Mouse (Mus musculus): Measurements from ENCODE around the gene Ebf1. TPM values are rescaled to one million over a fixed set of nuclear protein-coding genes. Genes with fewer than 3 reads are reported as not detected.

Gene Ebf1
- polyA plus RNA-seq, 1 experiment from 2014 or later, result 3.6 TPM

DNA sequence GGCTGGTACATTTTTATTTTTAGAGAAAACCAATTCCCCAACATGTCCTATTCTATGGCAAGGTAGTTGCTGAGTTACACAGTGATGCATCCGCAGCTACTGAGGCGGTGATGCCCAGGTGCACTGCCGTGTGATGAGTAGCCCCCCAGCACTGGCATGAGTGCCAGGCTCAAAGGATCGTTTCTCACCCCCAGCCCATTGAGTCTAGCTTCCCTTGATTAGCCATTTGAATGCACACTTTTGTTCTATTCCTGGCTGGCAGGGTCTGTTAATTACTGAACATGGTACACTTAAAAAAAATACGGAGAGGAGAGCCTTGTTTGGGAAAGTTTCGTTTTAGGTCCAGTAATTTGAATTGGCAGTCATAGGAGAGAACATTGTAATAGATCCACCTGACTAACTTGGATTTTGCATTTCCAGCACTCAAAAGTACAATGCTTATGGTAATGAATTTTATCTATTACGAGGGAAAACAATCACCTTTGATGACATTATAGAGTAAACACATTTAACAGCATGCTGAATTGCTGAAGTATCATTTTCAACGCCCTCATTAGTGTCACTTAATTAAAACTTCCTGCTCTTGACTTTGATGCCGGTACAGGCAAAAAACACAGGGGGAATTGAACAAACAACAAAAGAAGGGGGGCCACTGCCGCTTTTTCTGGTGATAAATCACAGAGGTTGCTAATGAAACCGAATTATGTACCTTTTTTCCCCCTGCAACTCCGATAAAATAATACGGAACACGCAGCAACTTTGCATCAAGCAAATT, 167.3 kb downstream of the Ebf1 start:
- Histone ChIP-seq H3K27me3 (ENCODE audit: control insufficient read depth, insufficient read depth, low read length) (no peaks in the 10 kb centered on the region), H3K9ac (ENCODE audit: low read length) (no peak overlapping the region), H3K36me3 (ENCODE audit: control insufficient read depth, insufficient read depth, low read length) (no peaks in the 10 kb centered on the region), H3K4me2 (replicated peaks; ENCODE audit: low read depth) (no peak overlapping the region), H3K4me3 (ENCODE audit: low read depth, low read length) (no peak overlapping the region), H3K27ac (replicated peaks) (no peak overlapping the region), H3K9me3 (ENCODE audit: control insufficient read depth, low read length) (no peaks in the 10 kb centered on the region), H3K4me1 (replicated peaks; ENCODE audit: control insufficient read depth, insufficient read depth) (no peaks in the 10 kb centered on the region)
- 81% methylated on average over 14 of the region's 14 CpGs for WGBS
- no peak for ATAC-seq (ENCODE audit: low FRiP score, low TSS enrichment)
- DNase-seq (ENCODE audit: low spot score), result no peak
- TF ChIP-seq CTCF (IDR thresholded peaks at IDR 0.05; ENCODE audit: low read depth), result no peak
- no peak for TF ChIP-seq EP300 (optimal IDR thresholded peaks at IDR 0.05)

DNA sequence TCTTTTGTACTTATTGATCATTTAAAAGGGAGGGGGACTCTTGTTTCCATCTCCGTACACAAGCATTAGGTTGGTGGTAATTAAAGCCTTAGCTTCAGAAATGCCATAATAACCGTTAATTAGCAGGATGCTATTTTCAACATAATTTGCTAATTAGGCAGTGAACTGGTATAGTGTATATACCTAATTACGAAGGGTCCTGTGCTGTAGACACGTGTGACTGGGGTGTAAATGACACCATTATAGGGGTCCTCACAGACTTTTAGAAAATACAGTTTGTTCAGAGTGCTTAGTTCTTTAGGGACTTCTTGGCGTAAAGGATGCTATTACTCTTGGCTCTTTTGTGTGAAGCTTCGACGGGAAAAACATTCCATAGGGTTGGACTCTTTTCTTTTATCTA, 167.9 kb downstream of the Ebf1 start:
- ATAC-seq (ENCODE audit: low FRiP score, low TSS enrichment) (no peak), DNase-seq (ENCODE audit: low spot score) (no peak)
- Histone ChIP-seq H3K36me3 (ENCODE audit: control insufficient read depth, insufficient read depth, low read length) (no peaks in the 10 kb centered on the region), H3K27ac (replicated peaks) (no peak overlapping the region), H3K4me3 (ENCODE audit: low read depth, low read length) (no peak overlapping the region), H3K4me1 (replicated peaks; ENCODE audit: control insufficient read depth, insufficient read depth) (no peaks in the 10 kb centered on the region), H3K9me3 (ENCODE audit: control insufficient read depth, low read length) (no peaks in the 10 kb centered on the region), H3K27me3 (ENCODE audit: control insufficient read depth, insufficient read depth, low read length) (no peaks in the 10 kb centered on the region), H3K4me2 (replicated peaks; ENCODE audit: low read depth) (no peak overlapping the region), H3K9ac (ENCODE audit: low read length) (no peak overlapping the region)
- TF ChIP-seq EP300 (optimal IDR thresholded peaks at IDR 0.05), result no peak
- no peak for TF ChIP-seq CTCF (IDR thresholded peaks at IDR 0.05; ENCODE audit: low read depth)
- 69% methylated on average over 7 of the region's 7 CpGs for WGBS

DNA sequence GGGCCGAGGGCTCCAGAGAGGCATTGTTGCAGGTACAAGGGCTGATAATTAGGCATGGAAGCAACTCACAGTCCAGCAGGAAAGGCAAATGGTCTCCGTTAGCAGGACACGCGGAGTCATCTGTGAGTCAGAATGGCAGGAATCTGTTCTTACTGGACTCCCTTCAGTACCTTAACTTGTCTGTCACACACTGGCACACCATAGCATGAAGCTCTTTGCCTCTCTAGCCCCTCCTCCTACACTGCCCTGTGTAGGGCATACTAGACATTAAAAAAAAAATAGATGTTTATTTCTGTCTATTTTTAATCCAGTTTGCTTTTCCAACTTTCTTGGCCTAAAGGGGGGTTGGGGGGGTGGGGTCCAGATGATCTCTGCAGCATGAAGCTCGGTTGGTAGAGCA, 168.4 kb downstream of the Ebf1 start:
- Histone ChIP-seq H3K4me2 (replicated peaks; ENCODE audit: low read depth) (no peak overlapping the region), H3K36me3 (ENCODE audit: control insufficient read depth, insufficient read depth, low read length) (no peaks in the 10 kb centered on the region), H3K4me3 (ENCODE audit: low read depth, low read length) (no peak overlapping the region), H3K4me1 (replicated peaks; ENCODE audit: control insufficient read depth, insufficient read depth) (no peaks in the 10 kb centered on the region), H3K27me3 (ENCODE audit: control insufficient read depth, insufficient read depth, low read length) (no peaks in the 10 kb centered on the region), H3K27ac (replicated peaks) (no peak overlapping the region), H3K9ac (ENCODE audit: low read length) (no peak overlapping the region), H3K9me3 (ENCODE audit: control insufficient read depth, low read length) (no peaks in the 10 kb centered on the region)
- WGBS, result 68% methylated on average over 5 of the region's 5 CpGs
- ATAC-seq (ENCODE audit: low FRiP score, low TSS enrichment), result no peak
- DNase-seq (ENCODE audit: low spot score), result no peak
- TF ChIP-seq CTCF (IDR thresholded peaks at IDR 0.05; ENCODE audit: low read depth) (no peak), EP300 (optimal IDR thresholded peaks at IDR 0.05) (no peak)

DNA sequence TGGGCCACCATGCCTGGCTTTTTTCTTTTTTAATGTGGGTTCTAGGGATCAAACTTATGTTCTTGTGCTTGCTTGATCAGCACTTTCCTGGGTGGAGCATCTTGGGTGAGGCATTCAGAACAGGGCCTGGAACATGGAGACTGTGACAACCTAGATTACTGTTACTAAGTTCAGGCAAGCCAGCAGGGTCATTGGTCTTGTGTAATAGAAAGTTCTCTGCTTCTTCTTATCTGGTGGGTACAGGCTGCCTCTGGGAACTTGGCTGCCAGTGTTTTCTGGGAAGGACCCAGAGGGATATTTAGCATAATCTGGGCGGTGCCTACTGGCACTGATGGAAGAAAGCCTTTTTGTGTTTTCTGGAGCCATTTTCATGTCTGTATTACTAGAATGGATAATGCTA, 170.9 kb downstream of the Ebf1 start:
- H3K9me3 ChIP-seq (ENCODE audit: control insufficient read depth, low read length), result no peaks in the 10 kb centered on the region
- WGBS, result 91% methylated on average over 1 of the region's 1 CpGs
- no peaks in the 10 kb centered on the region for H3K36me3 ChIP-seq (ENCODE audit: control insufficient read depth, insufficient read depth, low read length)
- TF ChIP-seq EP300 (optimal IDR thresholded peaks at IDR 0.05), result no peak
- no peak for TF ChIP-seq CTCF (IDR thresholded peaks at IDR 0.05; ENCODE audit: low read depth)
- no peaks in the 10 kb centered on the region for H3K4me1 ChIP-seq (replicated peaks; ENCODE audit: control insufficient read depth, insufficient read depth)
- H3K9ac ChIP-seq (ENCODE audit: low read length), result no peak overlapping the region
- ATAC-seq (ENCODE audit: low FRiP score, low TSS enrichment) (no peak), DNase-seq (ENCODE audit: low spot score) (no peak)
- no peak overlapping the region for H3K4me3 ChIP-seq (ENCODE audit: low read depth, low read length)
- H3K27me3 ChIP-seq (ENCODE audit: control insufficient read depth, insufficient read depth, low read length), result no peaks in the 10 kb centered on the region
- H3K4me2 ChIP-seq (replicated peaks; ENCODE audit: low read depth), result no peak overlapping the region
- H3K27ac ChIP-seq (replicated peaks), result no peak overlapping the region

DNA sequence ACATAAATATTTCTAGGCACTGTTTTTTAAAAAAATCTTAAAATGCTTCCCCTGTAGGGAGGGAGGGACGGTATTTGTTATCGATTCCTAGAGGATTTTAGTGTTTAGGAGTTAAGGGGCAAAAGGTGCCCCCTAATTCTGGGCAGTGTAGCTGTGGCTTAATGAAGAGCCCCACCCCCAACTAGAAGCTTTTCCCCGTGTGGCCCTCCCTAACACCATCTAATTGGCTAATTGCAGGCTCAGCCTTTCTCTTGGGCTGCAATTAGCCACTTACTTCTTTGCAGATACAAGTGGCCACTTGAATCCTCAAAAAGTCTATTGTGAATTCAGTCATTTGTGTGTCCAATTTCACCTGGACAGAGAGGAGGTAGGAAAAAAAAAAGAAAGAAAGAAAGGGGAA, 175.7 kb downstream of the Ebf1 start:
- no peak overlapping the region for H3K27ac ChIP-seq (replicated peaks)
- DNase-seq (ENCODE audit: low spot score), result no peak
- no peak for TF ChIP-seq EP300 (optimal IDR thresholded peaks at IDR 0.05)
- no peaks in the 10 kb centered on the region for H3K36me3 ChIP-seq (ENCODE audit: control insufficient read depth, insufficient read depth, low read length)
- WGBS, result 38% methylated on average over 3 of the region's 3 CpGs
- H3K9me3 ChIP-seq (ENCODE audit: control insufficient read depth, low read length), result no peaks in the 10 kb centered on the region
- H3K9ac ChIP-seq (ENCODE audit: low read length), result no peak overlapping the region
- ATAC-seq (ENCODE audit: low FRiP score, low TSS enrichment), result no peak
- no peaks in the 10 kb centered on the region for H3K27me3 ChIP-seq (ENCODE audit: control insufficient read depth, insufficient read depth, low read length)
- no peak overlapping the region for H3K4me2 ChIP-seq (replicated peaks; ENCODE audit: low read depth)
- H3K4me3 ChIP-seq (ENCODE audit: low read depth, low read length), result no peak overlapping the region
- no peaks in the 10 kb centered on the region for H3K4me1 ChIP-seq (replicated peaks; ENCODE audit: control insufficient read depth, insufficient read depth)

DNA sequence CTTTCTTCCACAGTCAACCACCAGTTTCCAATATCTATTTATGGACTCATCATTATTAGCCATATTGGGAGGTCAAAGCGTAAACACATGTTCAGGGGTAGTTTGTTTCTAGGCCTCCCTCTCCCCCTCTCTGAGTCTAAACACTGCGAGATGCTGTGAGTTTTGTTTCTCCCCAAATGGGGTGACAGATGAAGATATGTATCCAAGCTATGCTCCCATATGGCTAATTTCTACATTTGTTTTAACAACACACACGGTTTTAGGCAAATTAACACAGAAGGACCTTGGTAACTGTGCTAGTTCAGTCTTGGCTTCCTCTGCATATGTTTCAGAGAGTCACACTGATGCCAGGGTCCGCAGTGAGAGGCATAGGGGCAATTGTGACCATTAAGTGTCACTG, 177.8 kb downstream of the Ebf1 start:
- H3K9ac ChIP-seq (ENCODE audit: low read length), result no peak overlapping the region
- 82% methylated on average over 4 of the region's 4 CpGs for WGBS

More for the DNA sequence above, 177.8 kb downstream of the Ebf1 start:
- no peak overlapping the region for H3K4me2 ChIP-seq (replicated peaks; ENCODE audit: low read depth)
- TF ChIP-seq EP300 (optimal IDR thresholded peaks at IDR 0.05) (no peak), CTCF (IDR thresholded peaks at IDR 0.05; ENCODE audit: low read depth) (no peak)
- H3K9me3 ChIP-seq (ENCODE audit: control insufficient read depth, low read length), result no peaks in the 10 kb centered on the region
- H3K27ac ChIP-seq (replicated peaks), result no peak overlapping the region
- H3K4me3 ChIP-seq (ENCODE audit: low read depth, low read length), result no peak overlapping the region
- H3K36me3 ChIP-seq (ENCODE audit: control insufficient read depth, insufficient read depth, low read length), result no peaks in the 10 kb centered on the region
- DNase-seq (ENCODE audit: low spot score) (no peak), ATAC-seq (ENCODE audit: low FRiP score, low TSS enrichment) (no peak)
- H3K4me1 ChIP-seq (replicated peaks; ENCODE audit: control insufficient read depth, insufficient read depth), result no peaks in the 10 kb centered on the region
- no peaks in the 10 kb centered on the region for H3K27me3 ChIP-seq (ENCODE audit: control insufficient read depth, insufficient read depth, low read length)

All from stomach, postnatal 0 days (tissue).